Mouse (Mus musculus): ENCODE data around the gene Zxdb. TPM values are rescaled to one million over a fixed set of nuclear protein-coding genes. Genes with fewer than 3 reads are reported as not detected.

The Zxdb gene
- polyA plus RNA-seq, 1 experiment from 2014 or later = 2.1 TPM

Other genes with a start within 250 kb of the Zxdb start
- 904 and 963 TPM in 2 replicates for gene Maged1, start 182.4 kb upstream of the Zxdb start, polyA plus RNA-seq (2015; fragmentation: Nextera tagmentation; extraction: Ambion mirVana)
- 12.0 and 13.7 TPM in 2 replicates for gene Gspt2, start 88.5 kb upstream of the Zxdb start, polyA plus RNA-seq (2015; fragmentation: Nextera tagmentation; extraction: Ambion mirVana)

All from forebrain, embryonic 15.5 days (tissue).